Mouse (Mus musculus) megakaryocyte, embryonic 14.5 days (primary cell): ENCODE data around the gene Cgas. TPM values are rescaled to one million over a fixed set of nuclear protein-coding genes. Genes with fewer than 3 reads are reported as not detected.

Experiments
- H3K27me3 ChIP-seq: replicated peaks from 2 replicates; pipeline ENCODE3; 2012; ENCODE audit warnings: inconsistent platforms
- H3K36me3 ChIP-seq: replicated peaks from 2 replicates; pipeline ENCODE3; 2012; ENCODE audit warnings: low read length, inconsistent platforms, mixed read lengths
- H3K4me1 ChIP-seq: 2 replicates; pipeline ENCODE4 v1.6.1; 2012; ENCODE audit warnings: inconsistent platforms
- H3K4me3 ChIP-seq: replicated peaks from 2 replicates; pipeline ENCODE3; 2012; ENCODE audit warnings: moderate library complexity, mild to moderate bottlenecking, inconsistent platforms
- H3K9me3 ChIP-seq: 2 replicates; pipeline ENCODE4 v1.6.1; 2012; ENCODE audit warnings: inconsistent platforms
- FLI1 ChIP-seq: IDR thresholded peaks from 2 replicates; pipeline ENCODE4 v1.6.1; 2012; ENCODE audit warnings: low read length, inconsistent platforms, mixed read lengths
- GATA1 ChIP-seq: IDR thresholded peaks from 3 replicates; pipeline ENCODE4 v1.6.1; 2012; ENCODE audit warnings: mixed read lengths, low read length, inconsistent platforms, borderline replicate concordance
- polyA plus RNA-seq: library from polyadenylated mRNA; stranded (reverse); fragments of >175 nt; gene quantifications from 2 replicates; pipeline ENCODE4 v1.2.3, GENCODE M21; 2012; ENCODE audit warnings: low replicate concordance; ENCODE audit not compliant: insufficient read depth

The Cgas gene
- polyA plus RNA-seq, 1 experiment, result 2.0 TPM

DNA sequence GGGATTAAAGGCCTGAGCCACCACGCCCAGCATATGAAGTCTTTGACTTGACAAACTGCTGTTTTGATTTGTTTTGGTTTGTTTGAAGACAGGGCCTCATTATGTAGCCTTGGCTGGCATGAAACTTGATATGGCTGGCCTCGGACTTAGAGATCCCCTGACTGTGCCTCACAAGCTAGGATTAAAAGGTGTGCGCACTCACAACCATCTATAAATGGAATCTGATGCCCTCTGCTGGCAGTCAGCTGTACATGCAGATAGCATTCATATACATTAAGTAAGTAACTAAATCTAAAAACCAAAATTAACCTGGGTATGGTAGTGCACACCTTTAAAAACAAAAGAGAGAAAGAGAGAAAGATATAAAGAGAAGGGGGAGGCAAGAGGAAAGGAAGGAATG is 57.1 kb downstream of the Cgas start:
- no peak for TF ChIP-seq GATA1
- no peak for TF ChIP-seq FLI1
- no peak overlapping the region for H3K4me3 ChIP-seq
- H3K36me3 ChIP-seq, result no peaks in the 10 kb centered on the region
- no peaks in the 10 kb centered on the region; the same call in 1 of the 2 replicates for H3K4me1 ChIP-seq
- peaks cover 20% of the 10 kb centered on the region for H3K27me3 ChIP-seq
- peaks cover 5% of the 10 kb centered on the region; the same call in 1 of the 2 replicates for H3K9me3 ChIP-seq

Other genes starting within 250 kb of the Cgas start
- gene Gsta1, start 212.6 kb downstream of the Cgas start, polyA plus RNA-seq, result not detected in 2 replicates
- not detected in 2 replicates for gene Gm3776, start 186.1 kb downstream of the Cgas start, polyA plus RNA-seq
- not detected in 2 replicates for gene Gm10639, start 153.3 kb downstream of the Cgas start, polyA plus RNA-seq
- not detected in 2 replicates for gene Omt2a, start 128.4 kb downstream of the Cgas start, polyA plus RNA-seq
- not detected in 2 replicates for gene Omt2b, start 115.6 kb downstream of the Cgas start, polyA plus RNA-seq
- not detected in 2 replicates for gene Gsta2, start 87.4 kb downstream of the Cgas start, polyA plus RNA-seq
- not detected in 2 replicates for gene Dppa5a, start 75.1 kb downstream of the Cgas start, polyA plus RNA-seq
- gene Ooep, start 64.5 kb downstream of the Cgas start, polyA plus RNA-seq, result not detected in 2 replicates
- 0.07 TPM in 1 of 2 replicates, not detected in the other for gene Ddx43, start 47.5 kb downstream of the Cgas start, polyA plus RNA-seq
- 5.6 and 19.5 TPM in 2 replicates for gene Mto1, start 5.0 kb upstream of the Cgas start, polyA plus RNA-seq
- 0.54 TPM in 1 of 2 replicates, not detected in the other for gene Gm17324, start 5.5 kb upstream of the Cgas start, polyA plus RNA-seq
- 154 and 597 TPM in 2 replicates for gene Eef1a1, start 45.9 kb upstream of the Cgas start, polyA plus RNA-seq
- gene Slc17a5, start 144.8 kb upstream of the Cgas start, polyA plus RNA-seq, result 2.9 TPM in 1 of 2 replicates, not detected in the other
- gene Cd109, start 172.3 kb upstream of the Cgas start, polyA plus RNA-seq, result 0.53 TPM in 1 of 2 replicates, not detected in the other